Mouse (Mus musculus) midbrain, embryonic 16.5 days (tissue): ENCODE results near the gene Cacng5. TPM values are rescaled to one million over a fixed set of nuclear protein-coding genes. Genes with fewer than 3 reads are reported as not detected.

Experiments
- polyA plus RNA-seq: library from polyadenylated mRNA; unstranded; fragments of >200 nt; fragmentation: Nextera tagmentation; extraction: Ambion mirVana; gene quantifications from 2 replicates; pipeline ENCODE4 v1.2.1, GENCODE M21; 2015

Gene Cacng5
- polyA plus RNA-seq, 1 experiment from 2014 or later, result 12.7 TPM

Other genes with a start within 250 kb of the Cacng5 start
- 0.27 and 0.48 TPM in 2 replicates for gene Cacng1, start 198.5 kb downstream of the Cacng5 start, polyA plus RNA-seq
- 52.0 and 52.1 TPM in 2 replicates for gene Cacng4, start 120.5 kb downstream of the Cacng5 start, polyA plus RNA-seq